Comparison of ENCODE assay signal across 21 mouse cellular contexts in genomic region chr9:64520747-64521283, GRCm38 (mm10).
DNase-seq lines count a peak whose midpoint lies in the region; ATAC-seq lines count a peak whose summit lies in the region.
"Had no signal": no experiment of that assay in that cellular context is flagged by ENCODE, and none has a peak within 500 bp of the region (broad histone marks: within the 10 kb centered on the region; RNA-seq: fewer than 3 reads in every experiment).

No protein-coding gene starts in this region.

- H3K27ac ChIP-seq in hindbrain, embryonic 13.5 days = no peak overlapping the region
- H3K27ac ChIP-seq in hindbrain, embryonic 16.5 days (ENCODE audit: low read depth, low read length) = no peak overlapping the region
- H3K27ac ChIP-seq: embryonic facial prominence, embryonic 13.5 days; hindbrain, postnatal 0 days; liver, embryonic 12.5 days; midbrain, embryonic 12.5 days; stomach, postnatal 0 days had no signal

- no peak overlapping the region for H3K4me2 ChIP-seq in hindbrain, embryonic 13.5 days
- H3K4me2 ChIP-seq in hindbrain, embryonic 16.5 days (ENCODE audit: low read length) = no peak overlapping the region
- H3K4me2 ChIP-seq: embryonic facial prominence, embryonic 13.5 days; liver, embryonic 12.5 days; midbrain, embryonic 12.5 days had no signal

- H3K9me3 ChIP-seq in hindbrain, embryonic 13.5 days = no peaks in the 10 kb centered on the region
- H3K9me3 ChIP-seq in hindbrain, embryonic 16.5 days (ENCODE audit: control insufficient read depth, low read length) = no peaks in the 10 kb centered on the region
- H3K9me3 ChIP-seq: embryonic facial prominence, embryonic 13.5 days; liver, embryonic 12.5 days; midbrain, embryonic 12.5 days had no signal

- no peaks in the 10 kb centered on the region for H3K36me3 ChIP-seq in hindbrain, embryonic 13.5 days
- H3K36me3 ChIP-seq in hindbrain, embryonic 16.5 days (ENCODE audit: control insufficient read depth, insufficient read depth, low read length) = no peaks in the 10 kb centered on the region
- H3K36me3 ChIP-seq: embryonic facial prominence, embryonic 13.5 days; liver, embryonic 12.5 days; midbrain, embryonic 12.5 days had no signal

- 0 out of 2 replicates have a peak, but pooled peaks cover 4% of the 10 kb centered on the region for H3K27me3 ChIP-seq in hindbrain, embryonic 13.5 days
- no peaks in the 10 kb centered on the region for H3K27me3 ChIP-seq in hindbrain, embryonic 16.5 days (replicated peaks; ENCODE audit: control insufficient read depth, insufficient read depth, low read length)
- H3K27me3 ChIP-seq: embryonic facial prominence, embryonic 13.5 days had no signal

- intact Hi-C loops in heart, postnatal 10 days (cut with DNase I) = no loop called here

- WGBS in hindbrain, embryonic 13.5 days = 47% methylated on average over 4 of the region's 4 CpGs
- 48% methylated on average over 4 of the region's 4 CpGs for WGBS in hindbrain, embryonic 16.5 days

- no peak overlapping the region for H3K4me3 ChIP-seq in hindbrain, embryonic 13.5 days
- no peak overlapping the region for H3K4me3 ChIP-seq in hindbrain, embryonic 16.5 days (ENCODE audit: low read length)
- H3K4me3 ChIP-seq: embryonic facial prominence, embryonic 13.5 days; erythroblast, embryonic 14.5 days; liver, embryonic 12.5 days; midbrain, embryonic 12.5 days had no signal

- peaks cover 31% of the 10 kb centered on the region for H3K4me1 ChIP-seq in hindbrain, embryonic 13.5 days (replicated peaks)
- H3K4me1 ChIP-seq in hindbrain, embryonic 16.5 days (ENCODE audit: control insufficient read depth, insufficient read depth, low read depth, low read length) = 0 out of 2 replicates have a peak, but pooled peaks cover 5% of the 10 kb centered on the region
- H3K4me1 ChIP-seq: liver, embryonic 12.5 days had no signal

- peak; percentile 53 to 67 for DNase-seq in cerebellum, postnatal 10 days
- peak; percentile 51 for DNase-seq in brain, adult 2 months (ENCODE audit: low read depth, low spot score)
- peak; percentile 56 for DNase-seq in retina, embryonic 14.5 days (ENCODE audit: low spot score)
- DNase-seq in heart, postnatal 10 days = no peak
- no peak for DNase-seq in layer of hippocampus, postnatal 36 days
- DNase-seq: adrenal gland, postnatal 14 days; embryo, embryonic 11 days; gastrocnemius, postnatal 36 days; heart, postnatal 36 days; kidney, postnatal 25 days; lung, adult 18-20 months; lung, postnatal 10 days had no signal

- H3K9ac ChIP-seq in hindbrain, embryonic 13.5 days = peak overlapping the region; percentile 16; the same call in 1 of the 2 replicates
- H3K9ac ChIP-seq in hindbrain, embryonic 16.5 days (ENCODE audit: low read depth, low read length) = no peak overlapping the region
- H3K9ac ChIP-seq: embryonic facial prominence, embryonic 13.5 days; liver, embryonic 12.5 days; midbrain, embryonic 12.5 days had no signal

- ATAC-seq in cerebellum, adult (ENCODE audit: insufficient number of reproducible peaks, low FRiP score, low TSS enrichment) = no peak
- no peak for ATAC-seq in hindbrain, embryonic 13.5 days (ENCODE audit: low FRiP score)
- no peak for ATAC-seq in hindbrain, embryonic 16.5 days
- ATAC-seq: hindbrain, postnatal 0 days; liver, embryonic 12.5 days had no signal

Comparison
In these comparisons a context has a peak if more than half of its experiments do, and no peak if none do; other contexts are left out.
1. DNase-seq: peak in cerebellum, postnatal 10 days (2 of 2), brain, adult 2 months (single experiment) and retina, embryonic 14.5 days (single experiment); none in heart, postnatal 10 days (0 of 2) and layer of hippocampus, postnatal 36 days (0 of 2).